Mouse (Mus musculus): Measurements from ENCODE around the gene Gm5150. TPM values are rescaled to one million over a fixed set of nuclear protein-coding genes. Genes with fewer than 3 reads are reported as not detected.
"Not testable (repeated sequence)": the region's sequence is repeated elsewhere in the genome, so short reads cannot be mapped to it uniquely, and the experiment has no call there.

The Gm5150 gene
- not detected in 2 replicates for polyA plus RNA-seq (2015; fragmentation: Nextera tagmentation; extraction: Ambion mirVana)

GRCm38 (mm10) chr3:16006215-16006614, at the start of gene Gm5150:
Gene Gm5150 (minus strand): TSS chr3:16006437.
- H3K27ac ChIP-seq (replicated peaks), result no peak within 1 kb of the TSS
- WGBS, result 92% methylated on average over 2 of the region's 2 CpGs
- ATAC-seq (ENCODE audit: low read depth), result no peak

GRCm38 (mm10) chr3:16051736-16052135, 45.5 kb upstream of the Gm5150 start:
- not testable (repeated sequence) for H3K4me1 ChIP-seq (replicated peaks); H3K27ac ChIP-seq (replicated peaks); H3K27me3 ChIP-seq; H3K9me3 ChIP-seq; H3K4me2 ChIP-seq; H3K9ac ChIP-seq; ATAC-seq (ENCODE audit: low read depth); H3K4me3 ChIP-seq; H3K36me3 ChIP-seq
- WGBS, result 84% methylated on average over 20 of the region's 20 CpGs

More at GRCm38 (mm10) chr3:16006215-16006614, at the start of gene Gm5150:
- no peak within 1 kb of the TSS for H3K4me2 ChIP-seq
- no peak within 1 kb of the TSS for H3K4me3 ChIP-seq
- no peaks in the 10 kb centered on the region for H3K27me3 ChIP-seq
- no peaks in the 10 kb centered on the region for H3K4me1 ChIP-seq (replicated peaks)
- H3K9me3 ChIP-seq, result no peaks in the 10 kb centered on the region
- no peak within 1 kb of the TSS for H3K9ac ChIP-seq
- no peaks in the 10 kb centered on the region for H3K36me3 ChIP-seq

- 70% methylated on average over 4 of the region's 4 CpGs for WGBS
- Histone ChIP-seq H3K9ac (no peak overlapping the region), H3K9me3 (no peaks in the 10 kb centered on the region), H3K4me2 (no peak overlapping the region), H3K36me3 (no peaks in the 10 kb centered on the region), H3K27ac (replicated peaks) (no peak overlapping the region), H3K27me3 (no peaks in the 10 kb centered on the region), H3K4me3 (no peak overlapping the region), H3K4me1 (replicated peaks) (no peaks in the 10 kb centered on the region)
- ATAC-seq (ENCODE audit: low read depth), result no peak
These were observed 41.1 kb upstream of the Gm5150 start for GRCm38 (mm10) chr3:16047288-16047687.

- H3K36me3 ChIP-seq, result no peaks in the 10 kb centered on the region
- H3K4me2 ChIP-seq, result no peak overlapping the region
- H3K9me3 ChIP-seq, result no peaks in the 10 kb centered on the region
- H3K4me3 ChIP-seq, result no peak overlapping the region
- H3K4me1 ChIP-seq (replicated peaks), result no peaks in the 10 kb centered on the region
- 0% methylated on average over 1 of the region's 1 CpGs for WGBS
- no peak for ATAC-seq (ENCODE audit: low read depth)
- no peak overlapping the region for H3K27ac ChIP-seq (replicated peaks)
- H3K27me3 ChIP-seq, result no peaks in the 10 kb centered on the region
- no peak overlapping the region for H3K9ac ChIP-seq
These were observed 37.1 kb upstream of the Gm5150 start for GRCm38 (mm10) chr3:16043315-16043714.

GRCm38 (mm10) chr3:16024988-16025387, 18.8 kb upstream of the Gm5150 start:
- H3K9ac ChIP-seq; H3K9me3 ChIP-seq; H3K27ac ChIP-seq (replicated peaks); H3K27me3 ChIP-seq; H3K36me3 ChIP-seq; H3K4me1 ChIP-seq (replicated peaks); H3K4me3 ChIP-seq: not testable (repeated sequence)
- ATAC-seq (ENCODE audit: low read depth), result peak; percentile 72
- 5% methylated on average over 6 of the region's 6 CpGs for WGBS
- H3K4me2 ChIP-seq, result peak overlapping the region; percentile 27

GRCm38 (mm10) chr3:16022214-16022613, 16.0 kb upstream of the Gm5150 start:
- no peak for ATAC-seq (ENCODE audit: low read depth)

GRCm38 (mm10) chr3:16014456-16014855, 8.2 kb upstream of the Gm5150 start:
- not testable (repeated sequence) for H3K4me1 ChIP-seq (replicated peaks); H3K9me3 ChIP-seq; ATAC-seq (ENCODE audit: low read depth); H3K9ac ChIP-seq; H3K27ac ChIP-seq (replicated peaks); H3K4me3 ChIP-seq; H3K36me3 ChIP-seq; H3K27me3 ChIP-seq; H3K4me2 ChIP-seq
- WGBS, result 86% methylated on average over 2 of the region's 2 CpGs

More at GRCm38 (mm10) chr3:16022214-16022613, 16.0 kb upstream of the Gm5150 start:
- no peak overlapping the region for H3K4me2 ChIP-seq
- H3K27ac ChIP-seq (replicated peaks), result no peak overlapping the region
- no peak overlapping the region for H3K9ac ChIP-seq
- H3K4me3 ChIP-seq, result no peak overlapping the region
- no peaks in the 10 kb centered on the region for H3K27me3 ChIP-seq
- WGBS, result 61% methylated on average over 1 of the region's 1 CpGs
- H3K9me3 ChIP-seq, result no peaks in the 10 kb centered on the region
- H3K4me1 ChIP-seq (replicated peaks), result no peaks in the 10 kb centered on the region
- no peaks in the 10 kb centered on the region for H3K36me3 ChIP-seq

GRCm38 (mm10) chr3:16007827-16008226, 1.6 kb upstream of the Gm5150 start:
- Histone ChIP-seq H3K36me3 (no peaks in the 10 kb centered on the region), H3K27me3 (no peaks in the 10 kb centered on the region), H3K4me3 (no peak overlapping the region), H3K9me3 (no peaks in the 10 kb centered on the region), H3K9ac (no peak overlapping the region), H3K4me2 (no peak overlapping the region), H3K27ac (replicated peaks) (no peak overlapping the region), H3K4me1 (replicated peaks) (no peaks in the 10 kb centered on the region)
- 88% methylated on average over 1 of the region's 1 CpGs for WGBS
- ATAC-seq (ENCODE audit: low read depth), result no peak

- Histone ChIP-seq H3K4me2 (no peak overlapping the region), H3K27me3 (no peaks in the 10 kb centered on the region), H3K4me1 (replicated peaks) (no peaks in the 10 kb centered on the region), H3K27ac (replicated peaks) (no peak overlapping the region), H3K9ac (no peak overlapping the region), H3K9me3 (no peaks in the 10 kb centered on the region), H3K36me3 (no peaks in the 10 kb centered on the region), H3K4me3 (no peak overlapping the region)
- 84% methylated on average over 3 of the region's 3 CpGs for WGBS
- no peak for ATAC-seq (ENCODE audit: low read depth)
These were observed 2.2 kb downstream of the Gm5150 start for GRCm38 (mm10) chr3:16003890-16004633.

GRCm38 (mm10) chr3:15999479-15999878, 6.8 kb downstream of the Gm5150 start:
- not testable (repeated sequence) for H3K36me3 ChIP-seq; H3K27ac ChIP-seq (replicated peaks); H3K27me3 ChIP-seq; H3K4me3 ChIP-seq; H3K4me1 ChIP-seq (replicated peaks); ATAC-seq (ENCODE audit: low read depth); H3K9me3 ChIP-seq; H3K4me2 ChIP-seq; H3K9ac ChIP-seq
- WGBS, result 88% methylated on average over 3 of the region's 3 CpGs

GRCm38 (mm10) chr3:15982216-15982615, 24.0 kb downstream of the Gm5150 start:
- no peak for ATAC-seq (ENCODE audit: low read depth)
- H3K9ac ChIP-seq, result no peak overlapping the region
- no peaks in the 10 kb centered on the region for H3K36me3 ChIP-seq
- H3K4me3 ChIP-seq, result no peak overlapping the region
- WGBS, result 69% methylated on average over 3 of the region's 3 CpGs
- 0 out of 2 replicates have a peak, but pooled peaks cover 8% of the 10 kb centered on the region for H3K9me3 ChIP-seq
- no peak overlapping the region for H3K27ac ChIP-seq (replicated peaks)
- H3K27me3 ChIP-seq, result no peaks in the 10 kb centered on the region
- no peaks in the 10 kb centered on the region for H3K4me1 ChIP-seq (replicated peaks)
- no peak overlapping the region for H3K4me2 ChIP-seq

- no peak overlapping the region for H3K4me2 ChIP-seq
- no peak overlapping the region for H3K9ac ChIP-seq
- no peaks in the 10 kb centered on the region for H3K36me3 ChIP-seq
- no peak for ATAC-seq (ENCODE audit: low read depth)
- no peaks in the 10 kb centered on the region for H3K4me1 ChIP-seq (replicated peaks)
- H3K9me3 ChIP-seq, result peaks cover 19% of the 10 kb centered on the region
- H3K27ac ChIP-seq (replicated peaks), result no peak overlapping the region
- H3K27me3 ChIP-seq, result no peaks in the 10 kb centered on the region
- no peak overlapping the region for H3K4me3 ChIP-seq
These were observed 49.3 kb downstream of the Gm5150 start for GRCm38 (mm10) chr3:15956921-15957320.

All from neural tube, embryonic 13.5 days (tissue).